Mouse (Mus musculus): Measurements from ENCODE around the gene Il16. TPM values are rescaled to one million over a fixed set of nuclear protein-coding genes. Genes with fewer than 3 reads are reported as not detected.

The Il16 gene
- polyA plus RNA-seq, 1 experiment: 3.5 TPM

DNA sequence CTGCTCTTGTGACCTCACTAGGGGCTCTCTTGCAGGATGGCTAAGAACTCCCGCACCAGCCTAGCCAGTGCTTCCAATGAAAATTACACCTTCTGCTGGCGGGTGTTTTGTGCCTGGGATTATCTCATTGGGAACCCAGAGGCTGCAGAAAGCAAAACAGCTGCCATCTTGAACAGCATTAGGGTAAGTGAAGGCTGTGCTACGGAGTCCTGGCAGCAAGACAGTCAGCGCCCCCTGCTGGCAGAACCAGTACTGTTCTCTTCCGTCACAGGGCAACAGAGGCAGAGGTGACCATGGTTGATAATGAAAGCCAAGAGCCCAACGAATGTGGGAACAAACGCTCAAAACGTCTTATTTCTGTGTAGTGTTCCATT, 145.6 kb downstream of the Il16 start:
- H3K4me1 ChIP-seq: no peaks in the 10 kb centered on the region

DNA sequence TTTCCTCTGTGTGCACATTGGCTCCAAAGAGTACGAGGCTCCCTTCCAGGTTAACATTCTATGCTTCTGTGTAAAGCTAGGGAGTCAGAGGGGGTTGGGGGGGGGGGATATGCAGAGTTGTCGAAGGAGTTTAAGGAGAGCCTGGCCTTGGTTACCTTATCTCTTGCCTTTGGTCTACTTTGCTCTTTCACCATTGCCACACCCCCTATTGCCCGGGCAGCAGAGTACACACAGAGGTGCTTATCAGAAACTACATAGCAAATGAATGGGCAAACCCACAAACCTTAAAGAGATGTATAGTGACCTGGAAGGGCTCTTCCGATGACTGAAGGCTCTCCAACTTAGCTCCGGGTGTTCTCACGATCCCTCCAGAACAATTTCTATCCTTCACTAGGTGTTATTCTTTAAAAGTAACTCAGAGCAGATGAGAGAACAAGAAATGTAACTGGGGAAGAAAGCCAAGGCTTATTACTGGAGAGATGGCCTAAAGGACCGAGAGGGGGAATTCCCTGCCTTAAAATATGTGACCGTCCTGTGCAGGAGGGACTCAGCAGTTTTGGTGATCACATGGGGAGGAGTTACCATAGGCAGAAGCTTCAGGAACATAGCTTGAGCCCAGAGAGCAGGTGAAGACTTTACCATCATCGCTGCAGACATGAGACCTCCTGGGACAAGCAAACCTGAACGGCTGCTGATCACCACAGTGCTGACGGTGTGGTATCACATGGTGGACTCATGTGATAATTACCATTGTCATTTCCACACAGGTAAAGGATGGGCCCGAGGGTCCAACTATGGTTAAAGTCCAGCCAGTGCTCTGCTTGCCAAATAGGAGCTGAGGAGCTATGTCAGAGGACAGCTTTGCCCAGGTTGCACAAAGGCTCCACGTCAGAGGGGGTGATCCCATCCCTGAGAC, 146.3 kb downstream of the Il16 start:
- TF ChIP-seq GATA1 (IDR thresholded peaks at IDR 0.05; ENCODE audit: borderline replicate concordance, low read length): no peak
- no peak for TF ChIP-seq FLI1 (IDR thresholded peaks at IDR 0.05; ENCODE audit: low read length)
- Histone ChIP-seq H3K27me3 (replicated peaks) (peaks cover 5% of the 10 kb centered on the region), H3K4me1 (no peaks in the 10 kb centered on the region), H3K4me3 (replicated peaks) (no peak overlapping the region), H3K36me3 (replicated peaks; ENCODE audit: low read length) (no peaks in the 10 kb centered on the region), H3K9me3 (peaks cover 9% of the 10 kb centered on the region; the same call in 1 of the 2 replicates)

More for the DNA sequence above, 145.6 kb downstream of the Il16 start:
- Histone ChIP-seq H3K9me3 (peaks cover 9% of the 10 kb centered on the region; the same call in 1 of the 2 replicates), H3K36me3 (replicated peaks; ENCODE audit: low read length) (no peaks in the 10 kb centered on the region), H3K4me3 (replicated peaks) (no peak overlapping the region), H3K27me3 (replicated peaks) (peaks cover 5% of the 10 kb centered on the region)
- TF ChIP-seq FLI1 (IDR thresholded peaks at IDR 0.05; ENCODE audit: low read length) (no peak), GATA1 (IDR thresholded peaks at IDR 0.05; ENCODE audit: borderline replicate concordance, low read length) (no peak)

GRCm38 (mm10) chr7:83597063-83597462, 148.5 kb downstream of the Il16 start:
- no peak for TF ChIP-seq GATA1 (IDR thresholded peaks at IDR 0.05; ENCODE audit: borderline replicate concordance, low read length)
- no peak for TF ChIP-seq FLI1 (IDR thresholded peaks at IDR 0.05; ENCODE audit: low read length)
- Histone ChIP-seq H3K27me3 (replicated peaks) (peaks cover 6% of the 10 kb centered on the region), H3K4me3 (replicated peaks) (no peak overlapping the region), H3K36me3 (replicated peaks; ENCODE audit: low read length) (no peaks in the 10 kb centered on the region), H3K9me3 (peaks cover 9% of the 10 kb centered on the region; the same call in 1 of the 2 replicates), H3K4me1 (no peaks in the 10 kb centered on the region)

- H3K9me3 ChIP-seq: peaks cover 9% of the 10 kb centered on the region; the same call in 1 of the 2 replicates
- no peaks in the 10 kb centered on the region for H3K4me1 ChIP-seq
- peaks cover 4% of the 10 kb centered on the region for H3K27me3 ChIP-seq (replicated peaks)
- H3K4me3 ChIP-seq (replicated peaks): no peak overlapping the region
- H3K36me3 ChIP-seq (replicated peaks; ENCODE audit: low read length): no peaks in the 10 kb centered on the region
- TF ChIP-seq FLI1 (IDR thresholded peaks at IDR 0.05; ENCODE audit: low read length) (no peak), GATA1 (IDR thresholded peaks at IDR 0.05; ENCODE audit: borderline replicate concordance, low read length) (no peak)
These were observed 151.5 kb downstream of the Il16 start for GRCm38 (mm10) chr7:83594056-83594455.

Other genes starting within 250 kb of the Il16 start
- gene Tmc3, start 160.8 kb downstream of the Il16 start, polyA plus RNA-seq (2012; ENCODE audit: insufficient read depth, low replicate concordance): 0.15 TPM in 1 of 2 replicates, not detected in the other
- gene Stard5, start 113.8 kb downstream of the Il16 start, polyA plus RNA-seq (2012; ENCODE audit: insufficient read depth, low replicate concordance): 0.57 TPM in 1 of 2 replicates, not detected in the other
- gene Cfap161, start 49.2 kb upstream of the Il16 start, polyA plus RNA-seq (2012; ENCODE audit: insufficient read depth, low replicate concordance): not detected in 2 replicates
- 23.5 and 35.1 TPM in 2 replicates for gene Tlnrd1, start 138.6 kb upstream of the Il16 start, polyA plus RNA-seq (2012; ENCODE audit: insufficient read depth, low replicate concordance)
- 34.7 and 35.8 TPM in 2 replicates for gene Mesd, start 138.7 kb upstream of the Il16 start, polyA plus RNA-seq (2012; ENCODE audit: insufficient read depth, low replicate concordance)

Data from megakaryocyte, embryonic 14.5 days (primary cell).